Mouse (Mus musculus) kidney, postnatal 0 days (tissue): ENCODE data around the gene Gdpd4. TPM values are rescaled to one million over a fixed set of nuclear protein-coding genes. Genes with fewer than 3 reads are reported as not detected.

Experiments used
- ATAC-seq: fragments of 200-750 bp; cut with Nextera tagmentation; replicated peaks from 2 replicates; pipeline ENCODE4 v1.8.0; 2017; ENCODE audit warnings: low read depth, moderate number of reproducible peaks, moderate TSS enrichment, moderate library complexity; ENCODE audit not compliant: low FRiP score
- DNase-seq: peaks from one replicate; pipeline ENCODE4 v3.0.0-alpha.2; 2016; ENCODE audit warnings: low spot score
- H3K27ac ChIP-seq: fragments of 300-500 bp; sonication (generic); 2 replicates; pipeline ENCODE4 v1.5.1; 2014; ENCODE audit warnings: mild to moderate bottlenecking
- H3K27me3 ChIP-seq: fragments of 300-500 bp; sonication (generic); 2 replicates; pipeline ENCODE4 v1.6.1; 2014; ENCODE audit warnings: low read length, mixed read lengths; ENCODE audit not compliant: insufficient read depth
- H3K36me3 ChIP-seq: fragments of 300-500 bp; sonication (generic); 2 replicates; pipeline ENCODE4 v1.6.1; 2014; ENCODE audit warnings: low read length, mixed read lengths; ENCODE audit not compliant: insufficient read depth
- H3K4me1 ChIP-seq: fragments of 300-500 bp; sonication (generic); replicated peaks from 2 replicates; pipeline ENCODE4 v1.6.1; 2014; ENCODE audit warnings: antibody characterized with exemption, low read length, mixed read lengths; ENCODE audit not compliant: insufficient read depth
- H3K4me2 ChIP-seq: fragments of 300-500 bp; sonication (generic); 2 replicates; pipeline ENCODE4 v1.6.1; 2014; ENCODE audit warnings: mild to moderate bottlenecking, low read length, moderate library complexity, mixed read lengths
- H3K4me3 ChIP-seq: fragments of 300-500 bp; sonication (generic); replicated peaks from 2 replicates; pipeline ENCODE4 v1.5.1; 2014; ENCODE audit warnings: low read depth, low read length
- H3K9ac ChIP-seq: fragments of 300-500 bp; sonication (generic); 2 replicates; pipeline ENCODE4 v1.6.1; 2014; ENCODE audit warnings: low read depth, low read length
- H3K9me3 ChIP-seq: fragments of 300-500 bp; sonication (generic); replicated peaks from 2 replicates; pipeline ENCODE4 v1.6.1; 2016; ENCODE audit warnings: low read length, inconsistent platforms, mixed read lengths
- CTCF ChIP-seq: IDR thresholded peaks from 2 replicates; pipeline ENCODE4 v1.5.1; 2016; ENCODE audit warnings: antibody characterized with exemption, low read depth, mild to moderate bottlenecking, moderate library complexity
- WGBS: fragments of 180-500 bp; shearing (Covaris S2); extraction: QIAGEN DNeasy Blood & Tissue Kit; methylation state at CpG from one replicate; pipeline ENCODE4 v1.1.7; 2014; 5-methylcytosine and 5-hydroxymethylcytosine counted together
- polyA plus RNA-seq: library from polyadenylated mRNA; unstranded; fragments of >200 nt; fragmentation: Nextera tagmentation; extraction: Ambion mirVana; gene quantifications from 2 replicates; pipeline ENCODE4 v1.2.1, GENCODE M21; 2015

Gdpd4 gene
- polyA plus RNA-seq, 1 experiment from 2014 or later = not detected

DNA sequence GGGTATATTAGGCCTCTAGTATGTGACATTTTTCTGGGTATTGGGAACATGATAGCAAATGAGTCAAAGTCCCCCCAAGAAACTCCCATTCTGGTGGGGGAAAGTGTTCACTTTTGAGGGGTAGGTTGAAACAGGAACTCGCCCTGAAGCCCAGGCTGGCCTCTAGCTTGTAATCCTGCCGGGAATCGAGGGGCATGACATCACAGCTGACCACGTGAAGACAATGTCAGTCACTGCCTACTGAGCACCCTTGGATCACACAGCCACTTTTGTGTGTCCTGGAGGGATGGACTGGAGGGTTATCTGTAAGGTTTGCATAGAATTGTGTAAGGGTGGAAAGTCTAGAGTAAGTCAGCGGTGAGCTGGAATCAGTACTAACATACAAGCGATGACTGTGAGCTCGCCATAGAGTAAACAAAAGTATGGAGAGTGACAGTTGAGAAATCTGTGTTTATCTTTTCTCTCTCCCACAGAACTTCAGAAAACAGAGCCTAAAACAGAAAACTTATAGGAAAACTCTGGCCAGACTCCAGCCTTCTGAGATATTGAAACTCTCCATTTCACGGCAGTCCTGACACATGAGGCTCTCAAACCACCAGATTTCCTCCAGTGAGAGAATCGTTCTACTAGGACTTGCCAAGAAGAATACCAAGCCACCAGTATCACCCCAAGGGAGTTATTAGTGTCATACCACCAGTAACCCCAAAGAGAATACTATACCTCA is 128.5 kb downstream of the Gdpd4 start:
- Histone ChIP-seq H3K9me3 (no peaks in the 10 kb centered on the region), H3K4me1 (no peaks in the 10 kb centered on the region), H3K9ac (no peak overlapping the region), H3K27me3 (no peaks in the 10 kb centered on the region), H3K4me3 (no peak overlapping the region), H3K36me3 (no peaks in the 10 kb centered on the region), H3K27ac (no peak overlapping the region), H3K4me2 (no peak overlapping the region)
- DNase-seq = no peak
- ATAC-seq = no peak
- WGBS = 70% methylated on average over 9 of the region's 9 CpGs
- TF ChIP-seq CTCF = no peak

GRCm38 (mm10) chr7:98051980-98052379 is 132.2 kb downstream of the Gdpd4 start:
- WGBS = 19% methylated on average over 8 of the region's 8 CpGs
- no peaks in the 10 kb centered on the region for H3K4me1 ChIP-seq
- peak; percentile 81 for TF ChIP-seq CTCF

DNA sequence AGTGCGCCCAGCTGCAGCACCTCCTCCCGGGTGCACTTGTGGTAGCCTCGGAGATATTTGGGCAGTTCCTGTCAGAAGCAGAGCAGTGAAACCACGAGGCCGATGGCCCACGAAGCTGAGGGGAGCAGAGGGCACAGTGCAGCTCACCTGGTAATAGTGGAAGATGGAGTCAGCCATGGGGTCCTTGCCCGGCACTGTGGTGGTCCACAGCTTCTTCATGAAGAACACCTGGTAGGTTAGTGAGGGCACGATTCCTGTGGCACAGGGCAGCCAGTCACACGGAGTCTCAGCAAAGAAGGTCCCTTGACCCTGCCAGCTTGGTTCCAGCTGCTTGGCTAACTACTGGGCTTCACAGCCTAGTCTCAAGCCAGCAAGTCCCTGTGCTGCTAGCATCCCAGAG is 134.7 kb downstream of the Gdpd4 start:
- no peaks in the 10 kb centered on the region for H3K36me3 ChIP-seq
- H3K9ac ChIP-seq = no peak overlapping the region
- no peak overlapping the region for H3K4me3 ChIP-seq
- H3K9me3 ChIP-seq = no peaks in the 10 kb centered on the region
- no peak overlapping the region for H3K4me2 ChIP-seq
- TF ChIP-seq CTCF = no peak
- no peak overlapping the region for H3K27ac ChIP-seq
- DNase-seq = no peak
- ATAC-seq = no peak
- H3K27me3 ChIP-seq = no peaks in the 10 kb centered on the region
- no peaks in the 10 kb centered on the region for H3K4me1 ChIP-seq
- 78% methylated on average over 9 of the region's 9 CpGs for WGBS

More at GRCm38 (mm10) chr7:98051980-98052379, 132.2 kb downstream of the Gdpd4 start:
- Histone ChIP-seq H3K4me3 (no peak overlapping the region), H3K36me3 (no peaks in the 10 kb centered on the region), H3K4me2 (no peak overlapping the region), H3K9me3 (no peaks in the 10 kb centered on the region), H3K27ac (no peak overlapping the region), H3K27me3 (no peaks in the 10 kb centered on the region), H3K9ac (no peak overlapping the region)
- ATAC-seq = no peak
- peak; percentile 64 for DNase-seq

DNA sequence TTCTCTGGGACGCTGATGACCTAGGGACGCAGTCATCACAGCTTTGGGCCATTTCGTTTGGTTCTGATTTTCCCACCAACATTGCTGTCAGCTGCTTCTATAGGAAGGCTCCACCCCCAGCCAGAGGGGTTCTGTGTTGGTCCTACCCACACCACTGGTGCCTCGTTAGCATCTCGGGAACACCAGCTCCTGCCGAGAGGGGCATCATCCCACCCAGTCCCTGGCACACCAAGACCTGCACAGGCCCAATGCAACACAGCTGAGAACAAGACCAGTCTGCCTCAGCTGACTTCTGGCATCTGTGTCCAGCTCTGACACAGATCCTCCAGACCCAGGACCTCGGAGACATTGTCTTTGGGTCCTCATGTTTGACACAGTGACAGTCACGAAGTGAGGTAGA is 135.2 kb downstream of the Gdpd4 start:
- H3K27ac ChIP-seq = no peak overlapping the region
- H3K27me3 ChIP-seq = no peaks in the 10 kb centered on the region
- H3K4me1 ChIP-seq = no peaks in the 10 kb centered on the region
- no peak for TF ChIP-seq CTCF
- no peak for DNase-seq
- ATAC-seq = no peak
- no peak overlapping the region for H3K9ac ChIP-seq
- H3K9me3 ChIP-seq = no peaks in the 10 kb centered on the region
- WGBS = 92% methylated on average over 8 of the region's 8 CpGs
- no peaks in the 10 kb centered on the region for H3K36me3 ChIP-seq
- H3K4me2 ChIP-seq = no peak overlapping the region
- no peak overlapping the region for H3K4me3 ChIP-seq

DNA sequence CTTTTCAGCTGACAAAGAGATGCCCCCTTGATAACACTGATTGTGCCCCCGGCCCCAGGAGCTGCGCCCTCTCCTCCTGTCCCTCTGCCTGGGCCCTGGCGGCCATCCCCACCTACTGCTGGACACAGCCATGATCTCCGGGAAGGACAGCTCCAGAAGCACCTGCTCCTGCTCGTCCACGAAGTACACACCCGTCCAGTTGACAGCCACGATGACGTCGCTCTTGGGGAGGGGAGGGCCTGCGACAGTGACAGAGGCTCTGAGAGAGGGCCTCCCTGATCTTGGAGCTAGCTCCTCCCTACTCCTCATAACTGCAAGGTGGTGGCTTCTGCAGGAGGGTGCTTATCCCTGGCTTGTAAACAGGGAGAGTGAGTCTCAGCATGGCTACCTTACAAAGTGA is 146.5 kb downstream of the Gdpd4 start:
- H3K27me3 ChIP-seq = no peaks in the 10 kb centered on the region
- no peaks in the 10 kb centered on the region for H3K9me3 ChIP-seq
- no peak for TF ChIP-seq CTCF
- no peak overlapping the region for H3K27ac ChIP-seq
- no peak overlapping the region for H3K4me2 ChIP-seq
- DNase-seq (no peak), ATAC-seq (no peak)
- no peak overlapping the region for H3K9ac ChIP-seq
- no peak overlapping the region for H3K4me3 ChIP-seq
- no peaks in the 10 kb centered on the region for H3K4me1 ChIP-seq
- H3K36me3 ChIP-seq = 0 out of 2 replicates have a peak, but pooled peaks cover 5% of the 10 kb centered on the region
- 82% methylated on average over 11 of the region's 11 CpGs for WGBS

- H3K27ac ChIP-seq = no peak overlapping the region
Observed at GRCm38 (mm10) chr7:98071620-98072019, 151.9 kb downstream of the Gdpd4 start.

More at GRCm38 (mm10) chr7:98071620-98072019, 151.9 kb downstream of the Gdpd4 start:
- Histone ChIP-seq H3K4me2 (no peak overlapping the region), H3K27me3 (no peaks in the 10 kb centered on the region), H3K36me3 (no peaks in the 10 kb centered on the region), H3K4me1 (no peaks in the 10 kb centered on the region), H3K9ac (no peak overlapping the region), H3K4me3 (no peak overlapping the region), H3K9me3 (no peaks in the 10 kb centered on the region)
- DNase-seq = peak; percentile 90
- TF ChIP-seq CTCF = peak; percentile 99
- WGBS = 26% methylated on average over 5 of the region's 5 CpGs
- peak; percentile 44; the same call in 1 of the 2 replicates for ATAC-seq
